Mouse (Mus musculus): ENCODE measurements around the gene Exd2. TPM values are rescaled to one million over a fixed set of nuclear protein-coding genes. Genes with fewer than 3 reads are reported as not detected.
A peak's percentile ranks its signal among the peaks of the same experiment; 100 is the strongest.
"Not testable (repeated sequence)": the region's sequence is repeated elsewhere in the genome, so short reads cannot be mapped to it uniquely, and the experiment has no call there.

Exd2 gene
- 10 to 100 TPM; 16.3 to 20.5 TPM for total RNA-seq (2021)
- polyA plus RNA-seq (2012; rRNA removed): 7.1 and 7.8 TPM in 2 replicates
- long read RNA-seq, transcript Exd2-201 (9 exons, 3,310 nt): major isoform, 12 of 16 reads
- long read RNA-seq, partial matches to known transcripts: 1 of 16 reads
- long read RNA-seq, other reads (novel, unspliced or antisense): 3 of 16 reads

GRCm38 (mm10) chr12:80462942-80463651, at the start of gene Exd2:
TSS of gene Exd2 (plus strand) at chr12:80463095.
- DNase-seq: peak; percentile 94

DNA sequence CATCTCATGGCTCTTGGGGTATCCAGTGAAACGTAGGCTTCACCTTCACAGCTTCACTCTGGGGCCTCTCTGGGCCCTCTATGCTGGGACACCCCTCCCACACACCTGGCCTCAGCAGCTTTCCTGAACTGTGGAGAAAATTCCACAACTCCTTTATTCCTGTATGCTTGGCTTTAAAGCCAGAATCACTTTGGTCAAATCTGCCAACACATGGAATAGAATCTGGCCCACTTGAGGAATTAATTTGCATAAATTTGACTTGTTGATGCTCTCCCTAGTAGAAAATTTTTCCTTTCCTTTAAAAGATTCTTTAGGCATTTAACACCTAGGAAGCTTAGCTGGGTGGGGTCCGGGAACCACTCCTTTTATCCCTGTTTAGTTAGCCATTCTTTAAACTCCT, 47.8 kb upstream of the Exd2 start:
- no peak for DNase-seq

- no peak for DNase-seq
Measured at GRCm38 (mm10) chr12:80427683-80428082, 35.2 kb upstream of the Exd2 start.

DNA sequence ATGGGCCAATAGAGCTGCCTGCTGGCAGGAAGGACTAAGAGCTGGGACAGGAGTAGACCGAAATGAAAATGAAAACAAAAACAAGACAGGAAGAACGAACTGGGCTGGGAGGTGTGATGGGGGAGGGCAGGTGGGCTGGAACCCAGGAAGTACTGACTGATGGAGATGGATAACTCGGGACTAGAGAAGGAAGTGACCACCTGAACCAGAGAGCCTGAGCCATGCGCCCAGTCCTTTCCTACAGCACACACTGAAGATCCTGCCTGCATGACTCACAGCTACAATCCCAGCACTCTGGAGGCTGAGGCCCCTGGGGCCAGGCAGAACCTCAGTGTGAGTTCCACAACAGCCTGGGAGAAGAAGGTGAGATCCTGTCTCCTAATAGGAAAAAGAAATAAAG, 29.6 kb upstream of the Exd2 start:
- peak; percentile 65 for DNase-seq

DNA sequence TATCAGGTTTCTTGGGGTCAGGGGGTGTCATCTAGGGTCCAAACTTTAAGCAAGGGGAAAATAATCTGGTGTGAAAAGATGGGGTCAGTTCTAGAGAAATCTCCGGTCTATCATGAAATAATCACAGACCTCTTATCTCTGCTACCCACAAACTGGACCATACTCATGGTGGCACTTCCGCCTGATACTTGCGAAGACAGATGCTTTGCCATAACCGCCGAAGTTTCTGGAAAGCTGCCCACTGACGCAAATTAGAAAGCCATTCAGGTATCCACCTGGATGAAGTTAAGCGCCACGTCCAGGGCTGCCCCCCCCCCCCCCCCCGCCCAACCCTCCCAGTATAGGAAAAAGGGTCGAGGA, 28.3 kb upstream of the Exd2 start:
- no peak for DNase-seq

- peak; percentile 86 for DNase-seq
Measured at GRCm38 (mm10) chr12:80434961-80435691, 27.8 kb upstream of the Exd2 start.

- DNase-seq: no peak
Measured at GRCm38 (mm10) chr12:80435887-80436286, 27.0 kb upstream of the Exd2 start.

DNA sequence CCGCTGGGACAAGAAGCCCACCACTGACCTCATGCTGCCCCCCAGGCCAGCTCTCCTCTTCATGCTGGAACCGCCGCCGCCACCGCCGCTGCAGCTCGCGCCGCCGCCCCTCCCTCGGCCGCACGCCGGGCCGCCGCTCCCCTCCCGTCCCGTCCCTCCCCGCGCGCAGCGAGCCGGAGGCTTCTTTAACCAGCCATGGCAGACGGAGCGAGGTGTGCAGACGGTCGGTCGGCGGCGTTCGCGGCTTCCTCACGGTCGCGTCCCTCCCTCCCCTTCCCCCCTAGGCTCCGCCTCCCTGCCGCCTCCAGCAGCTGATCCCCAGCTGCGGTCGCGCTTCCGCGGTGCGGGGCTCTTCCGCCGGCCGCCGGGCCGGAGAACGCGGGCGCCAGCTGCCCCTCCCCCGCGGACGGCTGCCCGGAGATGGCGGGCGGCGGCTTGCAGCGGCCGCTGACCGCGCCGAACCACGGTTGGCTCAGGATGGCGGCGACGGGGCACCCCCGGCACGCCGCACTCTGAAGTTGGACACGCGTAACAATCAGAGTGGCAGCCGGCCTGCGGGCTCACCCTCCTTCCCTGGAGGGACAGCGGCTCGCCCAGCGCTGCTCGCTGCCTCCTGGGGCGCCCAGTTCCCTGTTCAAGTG, 26.4 kb upstream of the Exd2 start, which contains the start of gene Dcaf5:
Gene Dcaf5 (minus strand): TSS at position 266 of the 641 bp plus-strand sequence.
- DNase-seq: peak; percentile 92

- DNase-seq: no peak
Measured at GRCm38 (mm10) chr12:80437051-80437675, 25.7 kb upstream of the Exd2 start.

DNA sequence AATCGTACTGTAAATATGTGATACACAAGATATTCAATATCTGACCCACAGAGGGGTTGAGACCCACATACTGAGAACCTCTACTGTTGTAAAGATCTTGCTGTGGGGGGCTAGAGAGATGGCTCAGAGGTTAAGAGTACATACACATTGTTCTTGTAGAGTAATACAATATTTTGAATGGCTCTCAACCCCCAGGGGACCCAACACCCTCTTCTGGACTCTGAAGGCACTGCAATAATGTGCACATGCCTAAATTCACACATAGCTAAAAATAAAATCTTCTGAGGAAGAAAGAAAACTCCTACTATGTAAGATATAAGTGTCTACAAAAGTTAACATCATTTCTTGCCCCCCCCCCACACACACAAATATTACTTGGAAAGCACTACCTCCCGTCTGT, 21.9 kb upstream of the Exd2 start:
- no peak for DNase-seq

- DNase-seq: no peak
Measured at GRCm38 (mm10) chr12:80444525-80445109, 18.3 kb upstream of the Exd2 start.

DNA sequence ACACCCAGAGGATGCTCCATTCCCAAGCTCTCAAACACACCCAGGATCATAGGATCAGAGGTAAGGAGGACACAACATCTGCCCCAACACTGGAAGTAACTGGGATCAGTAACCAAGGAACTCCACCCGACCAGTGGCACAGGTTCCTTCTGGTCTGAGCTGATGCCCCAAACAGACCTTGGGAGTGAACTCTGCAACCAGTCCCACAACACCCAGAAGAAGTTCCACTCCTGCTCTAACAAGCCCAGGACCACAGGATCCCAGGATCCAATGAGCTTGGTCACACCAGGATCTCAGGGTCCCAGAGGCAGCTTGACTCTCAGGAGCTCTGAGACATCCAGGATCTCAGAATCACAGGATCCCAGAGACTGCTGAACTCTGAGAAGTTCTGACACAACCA, 9.4 kb upstream of the Exd2 start:
- no peak for DNase-seq

DNA sequence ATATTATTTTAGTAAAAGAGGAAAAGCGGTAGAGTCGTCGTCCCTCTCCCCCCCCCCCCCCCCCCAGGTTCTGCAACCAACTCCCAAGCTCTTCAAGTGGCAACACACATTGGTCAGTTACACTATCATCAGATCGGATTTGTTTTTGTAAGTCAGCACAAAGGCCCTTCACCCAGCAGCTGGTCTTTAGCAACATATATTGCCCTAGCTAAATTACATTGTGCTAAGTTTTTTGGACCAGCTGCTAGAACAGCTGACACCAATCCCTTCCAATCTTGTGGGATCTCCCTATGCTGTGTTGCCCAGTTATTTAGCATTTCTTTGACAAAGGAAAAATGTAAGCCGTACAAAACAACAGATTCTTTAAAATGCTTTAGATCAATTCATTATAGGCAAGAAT, 4.9 kb upstream of the Exd2 start:
- no peak for DNase-seq

GRCm38 (mm10) chr12:80462292-80462896, 501 bp upstream of the Exd2 start:
- not testable (repeated sequence) for DNase-seq

DNA sequence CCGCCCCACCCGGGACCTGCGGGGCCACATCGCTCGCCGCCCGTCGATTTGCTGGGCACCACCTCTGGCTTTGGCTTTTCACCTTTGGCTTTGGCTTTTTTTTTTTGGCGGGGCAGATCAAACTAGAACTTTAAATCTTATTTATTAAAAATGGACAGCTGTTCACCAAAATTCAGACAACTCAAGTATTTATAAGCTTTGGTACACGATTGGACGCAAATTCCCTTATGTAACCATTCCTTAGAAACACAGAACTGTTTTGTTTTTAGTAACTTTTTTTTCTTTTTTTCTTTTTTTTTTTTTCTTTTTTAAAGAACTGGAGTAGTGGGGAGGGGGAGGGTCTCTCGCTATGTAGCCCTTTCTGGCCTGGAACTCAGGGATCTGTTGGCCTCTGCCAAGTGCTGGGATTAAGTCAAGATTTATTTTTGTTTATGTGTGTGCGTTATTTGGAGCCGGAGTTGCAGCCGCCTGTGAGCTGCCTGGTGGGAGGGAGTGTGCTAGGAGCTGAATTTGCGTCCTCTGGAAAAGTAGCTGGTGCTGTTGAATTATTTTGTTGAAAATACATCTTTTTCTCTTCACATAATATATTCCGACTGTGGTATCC, 873 bp downstream of the Exd2 start:
- DNase-seq: no peak

DNA sequence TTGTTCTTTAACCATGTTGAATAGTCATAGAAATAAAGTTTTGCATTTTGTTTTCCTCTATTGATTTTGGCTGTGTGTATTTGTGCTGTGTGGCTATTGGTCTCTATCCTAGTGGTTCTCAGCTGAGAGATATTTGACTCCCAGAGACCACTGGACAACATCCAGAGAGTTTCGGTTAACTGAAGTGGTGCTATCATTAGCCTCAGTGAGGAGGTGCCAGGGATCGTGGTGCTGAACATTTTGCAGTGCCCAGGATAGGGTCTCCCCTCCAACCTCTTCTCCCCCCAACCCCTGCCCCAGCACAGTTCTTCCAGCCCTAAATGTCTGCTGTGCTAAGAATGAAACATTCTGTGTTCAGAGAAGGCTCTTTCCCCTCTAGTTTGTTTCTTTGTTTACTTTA, 7.3 kb downstream of the Exd2 start:
- DNase-seq: no peak

- peak; percentile 9 for DNase-seq
Measured at GRCm38 (mm10) chr12:80471926-80472325, 9.0 kb downstream of the Exd2 start.

- DNase-seq: no peak
Measured at GRCm38 (mm10) chr12:80473731-80474130, 10.8 kb downstream of the Exd2 start.

- no peak for DNase-seq
Measured at GRCm38 (mm10) chr12:80479986-80480385, 17.1 kb downstream of the Exd2 start.

DNA sequence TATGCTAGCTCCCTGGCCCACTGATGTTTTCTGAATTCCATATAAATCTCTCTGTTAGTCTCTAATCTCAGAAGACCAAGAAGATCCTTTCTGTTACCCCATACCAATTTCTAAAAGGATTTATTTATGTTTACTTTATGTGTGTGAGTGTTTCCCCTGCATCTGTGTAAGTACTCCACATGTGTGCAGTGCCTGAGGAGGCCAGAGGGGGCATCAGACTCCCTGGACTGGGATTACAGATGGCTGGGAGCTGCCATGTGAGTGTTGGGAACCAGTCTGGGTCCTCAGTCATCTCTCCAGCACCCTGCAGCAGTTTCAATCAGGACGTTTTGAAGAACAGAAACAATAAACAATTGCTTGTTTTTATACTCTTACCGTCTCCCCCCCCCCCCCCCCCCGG, 20.5 kb downstream of the Exd2 start:
- no peak for DNase-seq

GRCm38 (mm10) chr12:80493311-80493710, 30.4 kb downstream of the Exd2 start:
- DNase-seq: no peak
